Mouse (Mus musculus): Measurements from ENCODE around the gene Ifngr1.

DNA sequence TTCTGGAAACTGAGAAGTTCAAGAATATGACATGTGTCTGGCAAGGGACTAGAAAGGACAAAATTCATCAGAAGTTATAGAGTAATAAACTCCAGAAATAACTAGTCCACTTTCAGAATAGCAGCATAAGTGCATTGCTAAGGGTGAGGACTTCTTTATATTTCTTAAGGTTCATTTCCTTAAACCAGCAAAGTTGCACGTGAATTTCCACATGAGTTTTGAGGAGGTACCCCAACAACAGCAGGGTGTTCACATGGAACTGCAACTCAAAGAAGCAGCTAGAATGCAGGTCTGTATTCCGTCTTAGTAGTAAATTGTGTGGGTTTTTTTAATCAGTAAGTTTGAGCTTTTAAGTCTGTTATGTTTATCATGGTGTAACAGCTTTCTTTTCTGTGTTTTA lies 37.9 kb upstream of the Ifngr1 start:
- TF ChIP-seq MAX (IDR thresholded peaks at IDR 0.05; ENCODE audit: low read depth), result no peak
- TF ChIP-seq POLR2A (IDR thresholded peaks at IDR 0.05; ENCODE audit: insufficient read length, low read depth), result no peak
- TF ChIP-seq REST (IDR thresholded peaks at IDR 0.05; ENCODE audit: insufficient read depth, insufficient read length), result no peak
- TF ChIP-seq E2F4 (IDR thresholded peaks at IDR 0.05; ENCODE audit: insufficient read depth), result no peak
- TF ChIP-seq TCF12 (IDR thresholded peaks at IDR 0.05; ENCODE audit: insufficient read depth, poor library complexity, severe bottlenecking), result no peak
- no peak for TF ChIP-seq POLR2AphosphoS2 (IDR thresholded peaks at IDR 0.05; ENCODE audit: insufficient read length, low read depth)
- no peak for TF ChIP-seq USF1 (IDR thresholded peaks at IDR 0.05; ENCODE audit: low read depth)
- no peak for TF ChIP-seq MYOG (IDR thresholded peaks at IDR 0.05; ENCODE audit: control insufficient read depth in 1 of 3, insufficient read depth in 1 of 3, insufficient read length in 2 of 3, low read depth in 2 of 3)
- TF ChIP-seq TCF3 (IDR thresholded peaks at IDR 0.05; ENCODE audit: insufficient read length, low read depth), result no peak
- no peak for TF ChIP-seq CEBPB (IDR thresholded peaks at IDR 0.05; ENCODE audit: insufficient read depth, poor library complexity, severe bottlenecking)
